ENCODE assay signal across 9 mouse cellular contexts in the genomic region with DNA sequence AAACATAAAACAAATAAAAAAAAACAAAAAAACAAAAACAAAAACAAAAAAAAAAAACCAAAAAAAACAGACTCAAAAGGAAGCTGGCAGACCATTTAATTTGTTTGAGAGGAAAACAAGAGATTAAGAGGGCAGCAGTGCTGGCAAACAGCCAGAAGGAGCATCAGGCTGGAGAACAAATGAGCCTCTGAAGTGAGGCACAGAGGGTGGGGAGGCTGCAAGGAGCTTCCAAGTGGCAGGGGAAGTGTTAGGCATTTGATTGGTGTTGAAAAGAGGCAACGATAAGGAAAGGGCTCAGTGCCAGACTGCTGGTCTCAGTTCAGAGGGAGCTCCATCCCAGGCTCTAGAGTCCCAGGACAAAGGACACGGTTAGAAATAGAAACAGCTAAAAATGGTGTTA. TPM values are rescaled to one million over a fixed set of nuclear protein-coding genes. Genes with fewer than 3 reads are reported as not detected.
DNase-seq lines count a peak whose midpoint lies in the region; ATAC-seq and TF ChIP-seq lines count a peak whose summit lies in the region.
"Had no signal": no experiment of that assay in that cellular context is flagged by ENCODE, and none has a peak within 500 bp of the region (broad histone marks: within the 10 kb centered on the region; RNA-seq: fewer than 3 reads in every experiment).

No protein-coding gene starts in this region.

- H3K4me2 ChIP-seq in midbrain, embryonic 16.5 days (ENCODE audit: low read length): no peak overlapping the region
- no peak overlapping the region for H3K4me2 ChIP-seq in midbrain, embryonic 11.5 days

- no peak overlapping the region for H3K9ac ChIP-seq in midbrain, embryonic 16.5 days (ENCODE audit: low read depth, low read length)
- no peak overlapping the region for H3K9ac ChIP-seq in midbrain, embryonic 11.5 days (ENCODE audit: low read length)
- no peak overlapping the region for H3K9ac ChIP-seq in heart, adult 2 months (ENCODE audit: low read depth, low read length)

- H3K4me1 ChIP-seq in midbrain, embryonic 16.5 days (ENCODE audit: control insufficient read depth, insufficient read depth, low read length): no peaks in the 10 kb centered on the region
- H3K4me1 ChIP-seq in midbrain, embryonic 11.5 days (ENCODE audit: control insufficient read depth, insufficient read depth, low read length): no peaks in the 10 kb centered on the region
- H3K4me1 ChIP-seq in heart, adult 2 months (ENCODE audit: control insufficient read depth, insufficient read depth, low read length): peaks cover 4% of the 10 kb centered on the region
- no peaks in the 10 kb centered on the region for H3K4me1 ChIP-seq in thymus, adult 2 months (replicated peaks; ENCODE audit: control insufficient read depth, insufficient read depth, low read length)

- H3K4me3 ChIP-seq in midbrain, embryonic 16.5 days (ENCODE audit: low read depth, low read length): no peak overlapping the region
- H3K4me3 ChIP-seq in midbrain, embryonic 11.5 days (ENCODE audit: low read depth, low read length): no peak overlapping the region
- no peak overlapping the region for H3K4me3 ChIP-seq in heart, adult 2 months
- H3K4me3 ChIP-seq in thymus, adult 2 months (ENCODE audit: control insufficient read depth, insufficient read depth, low read length): no peak overlapping the region

- H3K36me3 ChIP-seq in midbrain, embryonic 16.5 days (ENCODE audit: control insufficient read depth, insufficient read depth, low read length): no peaks in the 10 kb centered on the region
- no peaks in the 10 kb centered on the region for H3K36me3 ChIP-seq in midbrain, embryonic 11.5 days (ENCODE audit: control insufficient read depth, insufficient read depth, low read length)
- H3K36me3 ChIP-seq in heart, adult 2 months (ENCODE audit: control insufficient read depth, insufficient read depth, low read length): no peaks in the 10 kb centered on the region
- H3K36me3 ChIP-seq in thymus, adult 2 months (ENCODE audit: control insufficient read depth, insufficient read depth, low read length): no peaks in the 10 kb centered on the region

- 8% methylated on average over 2 of the region's 2 CpGs for WGBS in midbrain, embryonic 16.5 days
- WGBS in midbrain, embryonic 11.5 days: 15% methylated on average over 2 of the region's 2 CpGs
- WGBS in heart, adult 2 months: 0% methylated on average over 2 of the region's 2 CpGs
- 64% methylated on average over 2 of the region's 2 CpGs for WGBS in thymus, adult 2 months

- ATAC-seq in midbrain, embryonic 16.5 days: peak; percentile 25; the same call in 1 of the 2 replicates
- ATAC-seq in midbrain, embryonic 11.5 days (ENCODE audit: low FRiP score): no peak

- TF ChIP-seq EP300 in heart, adult 2 months (IDR thresholded peaks at IDR 0.05; ENCODE audit: insufficient read depth, low read depth, low read length): 0 out of 2 replicates have a peak, but pooled peaks have one; percentile 26

- DNase-seq in midbrain, embryonic 11.5 days (ENCODE audit: low spot score, missing footprints): no peak
- peak; percentile 22 for DNase-seq in cerebellum, adult 11-12 months
- peak; percentile 46 to 76 for DNase-seq in heart, adult 2 months
- peak; percentile 74 to 80 for DNase-seq in kidney, postnatal 36 days
- peak; percentile 83 for DNase-seq in testis, postnatal 10 days (ENCODE audit: low spot score)
- no peak for DNase-seq in thymus, adult 2 months

- intact Hi-C loops in heart, adult 2 months (cut with DNase I): no loop called here

- no peak overlapping the region for H3K27ac ChIP-seq in midbrain, embryonic 16.5 days (ENCODE audit: low read length)
- no peak overlapping the region for H3K27ac ChIP-seq in midbrain, embryonic 11.5 days (ENCODE audit: low read depth, low read length)
- H3K27ac ChIP-seq in heart, adult 2 months: no peak overlapping the region
- no peak overlapping the region for H3K27ac ChIP-seq in thymus, adult 2 months (ENCODE audit: control insufficient read depth, insufficient read depth, low read length)

- H3K79me2 ChIP-seq in heart, adult 2 months (replicated peaks; ENCODE audit: control insufficient read depth, insufficient read depth, low read length): no peaks in the 10 kb centered on the region

- no peak for TF ChIP-seq POLR2A in heart, adult 2 months (IDR thresholded peaks at IDR 0.05; ENCODE audit: insufficient read depth, low read depth, low read length)
- no peak for TF ChIP-seq POLR2A in thymus, adult 2 months (IDR thresholded peaks at IDR 0.05; ENCODE audit: control insufficient read depth, extremely low read depth, insufficient read depth, low read length, poor library complexity)

- no peak for TF ChIP-seq CTCF in heart, adult 2 months (IDR thresholded peaks at IDR 0.05)
- no peak for TF ChIP-seq CTCF in thymus, adult 2 months (IDR thresholded peaks at IDR 0.05; ENCODE audit: borderline replicate concordance, control insufficient read depth, extremely low read depth, insufficient read depth, low read length, poor library complexity)

- no peaks in the 10 kb centered on the region for H3K27me3 ChIP-seq in midbrain, embryonic 16.5 days (ENCODE audit: control insufficient read depth, insufficient read depth, low read depth, low read length)
- no peaks in the 10 kb centered on the region for H3K27me3 ChIP-seq in midbrain, embryonic 11.5 days (ENCODE audit: control insufficient read depth, insufficient read depth, low read length)
- H3K27me3 ChIP-seq in heart, adult 2 months (ENCODE audit: control insufficient read depth, insufficient read depth, low read length): no peaks in the 10 kb centered on the region
- no peaks in the 10 kb centered on the region for H3K27me3 ChIP-seq in thymus, adult 2 months (ENCODE audit: control insufficient read depth, insufficient read depth, low read length)

- H3K9me3 ChIP-seq in midbrain, embryonic 16.5 days (replicated peaks; ENCODE audit: control insufficient read depth, low read length, poor library complexity, severe bottlenecking): no peaks in the 10 kb centered on the region
- H3K9me3 ChIP-seq in midbrain, embryonic 11.5 days (ENCODE audit: control insufficient read depth, low read length): no peaks in the 10 kb centered on the region

RNA-seq across cellular contexts. Expression of gene Tex19.2, which starts 8.5 kb away (rescaled TPM):
- polyA plus RNA-seq in midbrain, embryonic 16.5 days (2015; fragmentation: Nextera tagmentation; extraction: Ambion mirVana): not detected in 2 replicates
- not detected in 2 replicates for polyA plus RNA-seq in midbrain, embryonic 11.5 days (2014; fragmentation: Nextera tagmentation; extraction: Ambion mirVana)
- total RNA-seq in heart, adult 2 months (2021): not detected
- not detected in 2 replicates for polyA plus RNA-seq in heart, adult 2 months (2012; rRNA removed)
- 0.04 and 0.08 TPM in 2 replicates for polyA plus RNA-seq in thymus, adult 2 months (2012; rRNA removed)
- total RNA-seq: layer of hippocampus, postnatal 14 days had no signal
- polyA plus RNA-seq: spleen, adult 2 months had no signal

RNA-seq across cellular contexts. Expression of gene Sectm1a, which starts 29.0 kb away (rescaled TPM):
- polyA plus RNA-seq in midbrain, embryonic 16.5 days (2015; fragmentation: Nextera tagmentation; extraction: Ambion mirVana): not detected in 2 replicates
- not detected in 2 replicates for polyA plus RNA-seq in midbrain, embryonic 11.5 days (2014; fragmentation: Nextera tagmentation; extraction: Ambion mirVana)
- not detected for total RNA-seq in heart, adult 2 months (2021)
- not detected in 2 replicates for polyA plus RNA-seq in heart, adult 2 months (2012; rRNA removed)
- 2.4 and 2.7 TPM in 2 replicates for polyA plus RNA-seq in thymus, adult 2 months (2012; rRNA removed)
- total RNA-seq: layer of hippocampus, postnatal 14 days had no signal

RNA-seq across cellular contexts. Expression of gene Tex19.1, which starts 36.0 kb away (rescaled TPM):
- polyA plus RNA-seq in midbrain, embryonic 16.5 days (2015; fragmentation: Nextera tagmentation; extraction: Ambion mirVana): not detected in 2 replicates
- 0.08 TPM in 1 of 2 replicates, not detected in the other for polyA plus RNA-seq in midbrain, embryonic 11.5 days (2014; fragmentation: Nextera tagmentation; extraction: Ambion mirVana)
- total RNA-seq in heart, adult 2 months (2021): not detected
- not detected in 2 replicates for polyA plus RNA-seq in heart, adult 2 months (2012; rRNA removed)
- polyA plus RNA-seq in thymus, adult 2 months (2012; rRNA removed): 0.08 TPM in 1 of 2 replicates, not detected in the other
- total RNA-seq: layer of hippocampus, postnatal 14 days had no signal
- polyA plus RNA-seq: spleen, adult 2 months had no signal

RNA-seq across cellular contexts. Expression of gene Sectm1b, which starts 46.6 kb away (rescaled TPM):
- not detected in 2 replicates for polyA plus RNA-seq in midbrain, embryonic 16.5 days (2015; fragmentation: Nextera tagmentation; extraction: Ambion mirVana)
- polyA plus RNA-seq in midbrain, embryonic 11.5 days (2014; fragmentation: Nextera tagmentation; extraction: Ambion mirVana): not detected in 2 replicates
- not detected for total RNA-seq in heart, adult 2 months (2021)
- not detected in 2 replicates for polyA plus RNA-seq in heart, adult 2 months (2012; rRNA removed)
- polyA plus RNA-seq in thymus, adult 2 months (2012; rRNA removed): 0.97 and 1.2 TPM in 2 replicates
- total RNA-seq: layer of hippocampus, postnatal 14 days had no signal
- polyA plus RNA-seq: spleen, adult 2 months had no signal

RNA-seq across cellular contexts. Expression of gene Uts2r, which starts 50.1 kb away (rescaled TPM):
- polyA plus RNA-seq in midbrain, embryonic 16.5 days (2015; fragmentation: Nextera tagmentation; extraction: Ambion mirVana): 0.83 and 1.1 TPM in 2 replicates
- polyA plus RNA-seq in midbrain, embryonic 11.5 days (2014; fragmentation: Nextera tagmentation; extraction: Ambion mirVana): 0.12 TPM in 1 of 2 replicates, not detected in the other
- total RNA-seq in heart, adult 2 months (2021): under 1 TPM; 0.20 to 0.37 TPM
- polyA plus RNA-seq in heart, adult 2 months (2012; rRNA removed): 1.9 and 3.2 TPM in 2 replicates
- 0.75 and 1.5 TPM in 2 replicates for polyA plus RNA-seq in thymus, adult 2 months (2012; rRNA removed)
- polyA plus RNA-seq: spleen, adult 2 months had no signal

Comparison
In these comparisons a context has a peak if more than half of its experiments do, and no peak if none do; other contexts are left out.
1. DNase-seq: peak in cerebellum, adult 11-12 months (single experiment), heart, adult 2 months (2 of 2), kidney, postnatal 36 days (2 of 2) and testis, postnatal 10 days (single experiment); none in midbrain, embryonic 11.5 days (single experiment) and thymus, adult 2 months (single experiment).